Mouse (Mus musculus) embryonic facial prominence, embryonic 13.5 days (tissue): ENCODE data around the gene Thnsl1. TPM values are rescaled to one million over a fixed set of nuclear protein-coding genes. Genes with fewer than 3 reads are reported as not detected.

Experiments
- ATAC-seq: fragments of 200-750 bp; cut with Nextera tagmentation; 2 replicates; pipeline ENCODE4 v1.8.0; 2017; ENCODE audit warnings: low read depth; ENCODE audit not compliant: insufficient number of reproducible peaks, insufficient read depth, low FRiP score, low TSS enrichment
- H3K27ac ChIP-seq: fragments of 300-500 bp; sonication (generic); 2 replicates; pipeline ENCODE4 v1.5.1; 2015; ENCODE audit warnings: moderate library complexity, mild to moderate bottlenecking, inconsistent platforms
- H3K27me3 ChIP-seq: fragments of 300-500 bp; sonication (generic); 2 replicates; pipeline ENCODE4 v1.6.1; 2015; ENCODE audit warnings: mild to moderate bottlenecking, inconsistent platforms
- H3K36me3 ChIP-seq: fragments of 300-500 bp; sonication (generic); 2 replicates; pipeline ENCODE4 v1.6.1; 2015; ENCODE audit warnings: mild to moderate bottlenecking, inconsistent platforms
- H3K4me1 ChIP-seq: fragments of 300-500 bp; sonication (generic); 2 replicates; pipeline ENCODE4 v1.6.1; 2015; ENCODE audit warnings: inconsistent platforms
- H3K4me2 ChIP-seq: fragments of 300-500 bp; sonication (generic); 2 replicates; pipeline ENCODE4 v1.6.1; 2015; ENCODE audit warnings: moderate library complexity, mild to moderate bottlenecking, inconsistent platforms
- H3K4me3 ChIP-seq: fragments of 300-500 bp; sonication (generic); 2 replicates; pipeline ENCODE4 v1.5.1; 2015; ENCODE audit warnings: mild to moderate bottlenecking, inconsistent platforms
- H3K9ac ChIP-seq: fragments of 300-500 bp; sonication (generic); 2 replicates; pipeline ENCODE4 v1.6.1; 2015; ENCODE audit warnings: mild to moderate bottlenecking, inconsistent platforms
- H3K9me3 ChIP-seq: fragments of 300-500 bp; sonication (generic); 2 replicates; pipeline ENCODE4 v1.6.1; 2016; ENCODE audit warnings: inconsistent platforms
- WGBS: fragments of 180-500 bp; shearing (Covaris S2); methylation state at CpG from one replicate; pipeline ENCODE4 v1.1.7; 2015; ENCODE audit warnings: mixed read lengths; 5-methylcytosine and 5-hydroxymethylcytosine counted together
- polyA plus RNA-seq: library from polyadenylated mRNA; unstranded; fragments of >200 nt; fragmentation: Nextera tagmentation; extraction: Ambion mirVana; gene quantifications from 2 replicates; pipeline ENCODE4 v1.2.1, GENCODE M21; 2015

Gene Thnsl1
- polyA plus RNA-seq, 1 experiment from 2014 or later: 6.5 TPM

DNA sequence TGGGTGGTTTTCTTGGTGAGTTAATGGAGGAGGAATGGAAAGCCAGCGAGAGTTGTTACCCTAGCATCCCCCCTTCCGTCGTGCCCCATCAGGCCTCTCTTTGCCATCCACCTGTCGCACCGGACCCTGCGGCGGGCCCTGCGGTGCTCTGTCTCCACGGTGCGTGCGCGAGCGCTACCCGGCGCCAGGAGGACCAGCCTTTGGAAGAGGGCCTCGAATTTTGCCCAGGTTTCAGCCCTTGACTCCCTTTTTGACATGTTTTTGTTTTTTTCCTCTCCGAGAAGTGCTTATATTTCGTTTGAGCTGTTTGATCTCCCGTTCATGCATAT, 271 bp downstream of the Thnsl1 start:
- Histone ChIP-seq H3K4me1 (0 out of 2 replicates have a peak, but pooled peaks cover 4% of the 10 kb centered on the region), H3K4me3 (peak overlapping the region; percentile 67), H3K9me3 (no peaks in the 10 kb centered on the region), H3K27me3 (no peaks in the 10 kb centered on the region), H3K27ac (no peak overlapping the region), H3K4me2 (peak overlapping the region; percentile 71), H3K9ac (peak overlapping the region; percentile 76), H3K36me3 (no peaks in the 10 kb centered on the region)
- WGBS: under 1% methylated on average over 19 of the region's 19 CpGs
- peak; percentile 77 for ATAC-seq

DNA sequence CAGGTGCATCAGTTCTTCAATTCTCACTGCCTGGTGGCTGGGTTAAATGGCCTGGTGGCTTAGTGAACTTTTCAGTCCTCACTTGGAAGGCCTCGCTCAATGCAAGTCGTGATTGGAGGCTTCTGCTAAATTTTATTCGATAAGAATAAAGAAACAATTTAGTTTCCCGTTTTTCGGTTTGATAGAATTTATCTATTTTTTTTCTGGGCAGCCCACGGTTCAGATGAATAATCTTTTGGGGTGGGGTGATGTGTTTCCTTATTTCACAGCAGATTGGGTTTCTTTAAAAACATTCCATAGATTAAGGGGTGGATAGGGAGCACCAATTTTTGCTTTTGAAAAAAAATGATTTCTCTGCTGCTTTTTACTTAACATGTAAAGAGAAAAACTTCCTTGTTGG, 754 bp downstream of the Thnsl1 start:
- Histone ChIP-seq H3K9ac (peak overlapping the region; percentile 76), H3K4me2 (peak overlapping the region; percentile 71), H3K4me1 (0 out of 2 replicates have a peak, but pooled peaks cover 4% of the 10 kb centered on the region), H3K4me3 (peak overlapping the region; percentile 67), H3K9me3 (no peaks in the 10 kb centered on the region), H3K36me3 (no peaks in the 10 kb centered on the region), H3K27me3 (no peaks in the 10 kb centered on the region), H3K27ac (no peak overlapping the region)
- WGBS: 48% methylated on average over 6 of the region's 6 CpGs
- ATAC-seq: no peak

DNA sequence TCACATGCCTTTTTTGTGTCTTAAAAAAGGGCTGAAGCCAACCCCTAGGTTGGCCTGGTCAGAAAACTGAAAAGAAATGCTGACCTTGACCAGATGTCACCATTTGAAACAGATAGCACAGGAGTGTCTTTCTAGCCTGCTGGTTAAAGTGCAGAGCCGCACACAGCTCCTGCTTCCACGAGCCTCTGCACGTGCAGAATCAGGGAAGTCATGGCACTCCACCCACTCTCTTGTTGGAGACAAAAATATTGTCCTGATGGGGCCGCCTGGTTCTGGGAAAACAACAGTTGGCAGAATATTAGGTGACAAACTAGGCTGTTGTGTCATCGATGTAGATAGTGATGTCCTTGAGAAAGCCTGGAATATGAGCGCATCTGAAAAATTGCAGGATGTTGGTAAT, 5.8 kb downstream of the Thnsl1 start:
- Histone ChIP-seq H3K4me2 (no peak overlapping the region), H3K4me1 (no peaks in the 10 kb centered on the region), H3K27ac (no peak overlapping the region), H3K9me3 (no peaks in the 10 kb centered on the region), H3K27me3 (no peaks in the 10 kb centered on the region), H3K36me3 (no peaks in the 10 kb centered on the region), H3K4me3 (no peak overlapping the region), H3K9ac (no peak overlapping the region)
- WGBS: 85% methylated on average over 6 of the region's 6 CpGs
- no peak for ATAC-seq

DNA sequence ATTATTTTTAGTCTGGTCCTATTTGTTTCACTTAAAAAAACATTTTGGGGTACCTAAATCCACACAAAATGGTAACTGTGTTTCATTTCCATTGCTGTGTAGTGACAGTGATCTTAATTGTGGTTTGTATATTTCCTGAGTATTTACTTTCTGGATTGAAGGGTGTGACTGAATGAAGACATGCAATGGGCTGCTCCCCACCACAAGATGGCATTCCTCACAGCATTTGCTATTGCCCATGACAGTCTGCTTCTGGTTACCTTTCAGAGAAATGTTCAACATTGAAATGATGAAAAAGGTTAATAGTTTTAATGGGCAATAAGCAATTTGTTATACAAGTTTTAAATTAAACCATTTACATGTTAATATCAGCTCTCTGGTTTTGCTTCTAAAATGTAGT, 8.8 kb downstream of the Thnsl1 start:
- ATAC-seq: no peak

DNA sequence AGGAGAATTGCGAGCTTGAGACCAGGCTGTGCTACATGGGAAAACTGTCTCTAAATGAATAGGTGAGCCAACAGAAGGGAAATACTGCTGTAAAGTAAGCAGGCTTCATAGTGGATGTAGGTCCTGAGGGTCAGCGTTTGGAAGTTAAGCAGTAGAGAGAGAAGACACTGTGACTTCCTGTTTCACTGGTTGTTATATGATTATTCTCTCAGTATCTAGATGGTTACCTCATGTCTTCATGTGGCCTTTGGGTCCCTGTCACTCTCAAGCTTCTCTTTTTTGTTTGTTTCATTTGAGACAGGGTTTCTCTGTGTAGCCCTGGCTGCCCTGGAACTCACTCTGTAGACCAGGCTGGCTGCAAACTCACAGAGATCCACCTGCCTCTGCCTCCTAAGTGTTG, 9.8 kb downstream of the Thnsl1 start:
- Histone ChIP-seq H3K4me3 (no peak overlapping the region), H3K9me3 (no peaks in the 10 kb centered on the region), H3K27me3 (no peaks in the 10 kb centered on the region), H3K36me3 (no peaks in the 10 kb centered on the region), H3K9ac (no peak overlapping the region), H3K4me1 (no peaks in the 10 kb centered on the region), H3K4me2 (no peak overlapping the region), H3K27ac (no peak overlapping the region)
- WGBS: 89% methylated on average over 2 of the region's 2 CpGs
- ATAC-seq: no peak

More for the DNA sequence above, 8.8 kb downstream of the Thnsl1 start:
- no peaks in the 10 kb centered on the region for H3K9me3 ChIP-seq
- no peak overlapping the region for H3K9ac ChIP-seq
- H3K4me2 ChIP-seq: no peak overlapping the region
- H3K27ac ChIP-seq: no peak overlapping the region
- no peaks in the 10 kb centered on the region for H3K4me1 ChIP-seq
- H3K4me3 ChIP-seq: no peak overlapping the region
- H3K36me3 ChIP-seq: no peaks in the 10 kb centered on the region
- no peaks in the 10 kb centered on the region for H3K27me3 ChIP-seq

DNA sequence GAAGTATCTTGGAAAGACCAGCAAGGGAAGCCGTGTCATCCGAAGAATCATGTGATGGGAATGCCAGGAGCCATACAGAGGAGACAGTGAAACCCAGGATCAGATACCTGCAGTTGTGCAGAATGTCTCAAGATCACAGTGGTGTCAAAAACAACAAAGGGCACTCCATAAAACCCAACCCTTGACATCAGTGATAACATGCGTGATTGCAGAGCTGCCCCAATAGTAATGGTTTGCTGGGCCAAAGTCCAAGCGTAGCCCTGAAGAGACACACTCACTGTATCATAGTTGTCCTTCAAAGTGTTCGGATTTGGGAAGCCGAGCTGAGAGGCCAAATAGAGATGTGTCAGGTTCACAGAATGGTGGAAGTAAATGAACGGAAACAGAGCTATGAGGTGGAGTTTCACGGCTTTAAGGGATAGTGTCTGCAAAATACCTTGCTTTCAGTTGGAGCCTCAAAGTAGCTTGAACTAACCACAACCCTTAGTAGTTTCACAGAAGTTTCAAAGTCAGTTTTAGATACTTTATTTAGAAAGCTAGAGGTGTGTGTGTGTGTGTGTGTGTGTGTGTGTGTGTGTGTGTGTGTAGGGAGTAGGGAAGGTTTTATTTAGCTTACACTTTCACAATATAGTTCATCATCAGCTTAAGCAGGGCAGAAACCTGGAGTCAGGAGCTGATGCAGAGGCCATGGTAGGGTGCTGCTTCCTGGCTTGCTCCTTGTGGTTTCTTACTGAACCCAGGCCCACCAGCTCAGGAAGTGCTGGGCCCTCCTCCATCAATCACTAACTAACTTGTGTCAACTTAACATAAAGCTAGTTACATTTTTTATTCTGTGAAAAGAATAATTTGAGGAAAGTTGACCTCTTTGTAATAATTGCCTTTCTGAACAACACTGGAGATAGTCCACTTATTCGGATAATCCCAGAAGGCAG, 17.2 kb downstream of the Thnsl1 start:
- Histone ChIP-seq H3K36me3 (no peaks in the 10 kb centered on the region), H3K4me1 (no peaks in the 10 kb centered on the region), H3K27me3 (no peaks in the 10 kb centered on the region), H3K9me3 (no peaks in the 10 kb centered on the region), H3K4me3 (no peak overlapping the region), H3K9ac (no peak overlapping the region), H3K4me2 (no peak overlapping the region), H3K27ac (no peak overlapping the region)
- ATAC-seq: no peak
- 87% methylated on average over 9 of the region's 9 CpGs for WGBS

DNA sequence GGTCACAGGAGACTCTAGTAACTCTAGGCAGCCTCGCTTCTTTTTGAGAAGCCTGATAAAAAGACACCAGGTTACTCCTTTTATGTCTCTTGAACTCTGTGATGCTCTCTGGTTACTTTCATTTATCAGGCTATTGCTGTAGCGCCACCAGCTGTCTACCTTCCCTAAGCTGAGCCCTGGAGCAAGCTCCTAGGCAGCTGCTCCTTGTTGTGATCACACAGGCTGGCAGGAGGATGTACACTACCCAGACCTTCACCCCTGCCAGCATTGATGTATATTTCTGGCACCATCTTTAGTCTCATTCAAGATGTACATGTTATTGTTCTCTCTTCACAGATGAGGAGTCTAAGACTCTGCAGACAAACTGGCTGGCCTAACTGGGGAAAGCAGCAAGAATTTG, 24.8 kb downstream of the Thnsl1 start:
- Histone ChIP-seq H3K4me1 (no peaks in the 10 kb centered on the region), H3K9ac (no peak overlapping the region), H3K4me3 (no peak overlapping the region), H3K4me2 (no peak overlapping the region), H3K9me3 (no peaks in the 10 kb centered on the region), H3K27me3 (no peaks in the 10 kb centered on the region), H3K27ac (no peak overlapping the region), H3K36me3 (no peaks in the 10 kb centered on the region)
- ATAC-seq: no peak
- 54% methylated on average over 2 of the region's 2 CpGs for WGBS

DNA sequence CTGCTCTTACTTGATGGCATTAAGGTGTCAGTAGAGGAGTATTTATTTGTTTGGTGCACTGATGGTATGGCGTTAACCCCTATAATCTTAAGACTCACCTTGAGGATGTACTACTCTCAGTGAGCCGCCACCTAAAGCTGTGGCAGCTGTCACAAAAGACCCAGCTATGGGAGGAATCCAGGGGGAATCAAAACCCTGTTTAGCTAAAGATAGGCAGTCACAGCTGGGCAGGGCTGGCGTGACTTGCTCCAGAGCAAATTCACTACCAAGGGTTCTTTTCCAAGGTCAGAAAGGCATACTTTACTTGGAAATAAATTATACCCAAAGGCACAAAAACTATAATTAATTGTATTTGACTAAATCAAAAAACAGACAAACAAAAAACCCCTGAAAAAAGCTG, 25.6 kb downstream of the Thnsl1 start:
- no peak for ATAC-seq
- Histone ChIP-seq H3K9ac (no peak overlapping the region), H3K9me3 (no peaks in the 10 kb centered on the region), H3K4me1 (no peaks in the 10 kb centered on the region), H3K27me3 (no peaks in the 10 kb centered on the region), H3K4me2 (no peak overlapping the region), H3K36me3 (no peaks in the 10 kb centered on the region), H3K4me3 (no peak overlapping the region), H3K27ac (no peak overlapping the region)
- 62% methylated on average over 3 of the region's 3 CpGs for WGBS

DNA sequence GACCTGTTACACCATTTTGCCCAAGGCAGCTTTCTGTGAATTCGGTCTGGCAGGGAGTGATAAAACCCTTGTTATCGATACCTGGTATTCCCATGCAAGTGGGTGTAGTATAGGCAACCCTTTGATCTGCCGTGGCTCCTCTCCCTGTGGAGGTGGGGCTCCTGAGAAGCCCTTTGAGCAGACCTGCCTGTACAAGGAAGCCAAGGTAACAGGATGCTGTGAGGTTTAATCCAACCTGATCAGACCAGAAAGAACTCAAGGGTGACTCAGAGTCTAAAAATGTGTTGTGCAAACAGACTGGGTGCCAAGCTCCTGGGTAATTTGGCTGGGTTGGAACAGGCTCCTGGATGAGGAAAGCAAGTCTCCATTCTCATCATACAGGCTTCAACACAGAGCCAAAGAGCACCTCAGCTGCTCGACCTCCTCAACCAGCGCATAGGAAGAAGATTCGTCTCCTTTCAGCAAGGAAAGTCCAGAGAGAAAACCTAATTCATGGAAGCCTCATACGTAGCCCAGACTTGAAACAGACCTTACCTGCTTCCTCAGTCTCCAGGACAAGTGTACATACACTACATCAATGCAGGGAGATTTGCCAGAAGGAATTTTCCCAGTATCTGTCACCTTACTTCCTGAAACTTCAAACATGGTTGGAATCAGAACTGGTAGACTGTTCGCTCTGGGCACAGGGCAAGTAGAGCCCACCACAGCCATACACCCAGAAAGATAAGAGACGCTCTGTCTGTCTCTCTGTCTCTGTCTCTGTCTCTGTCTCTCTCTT, 29.5 kb downstream of the Thnsl1 start:
- H3K27ac ChIP-seq: peak overlapping the region; percentile 57

DNA sequence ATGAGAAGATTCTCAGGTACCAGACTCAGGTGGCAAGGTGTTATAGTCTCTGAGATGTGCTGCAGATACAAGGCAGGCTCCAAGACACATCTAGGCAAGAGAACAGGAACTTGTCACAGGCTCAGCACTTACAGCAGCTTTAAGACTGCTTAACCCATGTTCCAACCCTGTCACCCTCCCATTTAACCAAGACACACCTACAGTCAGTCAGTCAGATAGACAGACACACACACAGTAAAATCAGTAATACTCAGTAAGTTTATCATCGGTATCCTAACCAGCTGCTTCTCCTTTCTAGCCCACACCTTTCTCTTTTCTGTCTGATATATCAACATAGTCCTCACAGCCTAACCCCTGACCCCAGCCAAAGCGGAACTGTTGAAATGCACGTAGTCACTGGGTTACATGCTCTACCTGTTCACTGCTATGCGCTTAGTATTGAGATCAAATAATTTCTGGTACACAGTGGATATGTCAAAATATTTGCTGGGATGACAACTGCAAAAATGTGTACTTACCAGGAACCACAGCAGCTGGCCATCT, 30.4 kb downstream of the Thnsl1 start:
- 84% methylated on average over 4 of the region's 4 CpGs for WGBS
- Histone ChIP-seq H3K27ac (peak overlapping the region; percentile 57; the same call in 1 of the 2 replicates), H3K36me3 (no peaks in the 10 kb centered on the region)

More for the DNA sequence above, 29.5 kb downstream of the Thnsl1 start:
- Histone ChIP-seq H3K9ac (no peak overlapping the region), H3K4me3 (no peak overlapping the region), H3K4me2 (no peak overlapping the region), H3K9me3 (no peaks in the 10 kb centered on the region), H3K27me3 (no peaks in the 10 kb centered on the region), H3K4me1 (no peaks in the 10 kb centered on the region), H3K36me3 (no peaks in the 10 kb centered on the region)
- 72% methylated on average over 9 of the region's 9 CpGs for WGBS
- peak; percentile 84 for ATAC-seq

DNA sequence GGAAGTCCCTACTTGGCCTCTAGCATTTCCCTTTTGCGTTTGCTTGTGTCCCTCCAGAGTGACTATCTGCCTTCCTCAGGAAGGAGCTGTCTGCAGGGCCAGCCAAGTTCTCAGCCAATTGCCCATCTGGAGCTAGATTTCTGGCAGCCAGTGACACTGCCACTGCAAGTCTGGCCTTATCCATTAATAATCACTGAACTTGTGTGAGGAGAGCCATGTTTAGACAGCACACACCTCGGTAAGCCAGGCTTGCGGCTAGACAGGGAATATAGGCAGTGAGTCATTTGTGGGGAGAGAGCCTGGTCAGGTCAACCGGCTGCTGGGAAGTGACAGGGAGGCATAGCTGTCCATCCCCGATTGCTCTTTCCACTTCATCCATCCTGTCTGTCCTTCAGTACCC, 31.3 kb downstream of the Thnsl1 start:
- ATAC-seq: no peak
- 75% methylated on average over 5 of the region's 5 CpGs for WGBS
- H3K36me3 ChIP-seq: no peaks in the 10 kb centered on the region
- no peak overlapping the region for H3K4me3 ChIP-seq
- no peak overlapping the region for H3K27ac ChIP-seq
- no peak overlapping the region for H3K4me2 ChIP-seq
- H3K4me1 ChIP-seq: no peaks in the 10 kb centered on the region
- H3K9ac ChIP-seq: no peak overlapping the region
- H3K9me3 ChIP-seq: no peaks in the 10 kb centered on the region
- H3K27me3 ChIP-seq: no peaks in the 10 kb centered on the region

More for the DNA sequence above, 30.4 kb downstream of the Thnsl1 start:
- Histone ChIP-seq H3K9ac (no peak overlapping the region), H3K27me3 (no peaks in the 10 kb centered on the region), H3K4me2 (no peak overlapping the region), H3K4me3 (no peak overlapping the region), H3K4me1 (no peaks in the 10 kb centered on the region), H3K9me3 (no peaks in the 10 kb centered on the region)
- ATAC-seq: no peak
